Mouse (Mus musculus): ENCODE measurements around the gene Tbc1d32.
"Not testable (repeated sequence)": the region's sequence is repeated elsewhere in the genome, so short reads cannot be mapped to it uniquely, and the experiment has no call there.

Gene Tbc1d32

GRCm38 (mm10) chr10:56228568-56229209 is at the start of gene Tbc1d32:
Tbc1d32 (minus strand) TSS chr10:56228689.
- peak; percentile 93 to 95 for DNase-seq

GRCm38 (mm10) chr10:56227771-56228275 is 666 bp downstream of the Tbc1d32 start:
- DNase-seq, result peak; percentile 8 to 27

DNA sequence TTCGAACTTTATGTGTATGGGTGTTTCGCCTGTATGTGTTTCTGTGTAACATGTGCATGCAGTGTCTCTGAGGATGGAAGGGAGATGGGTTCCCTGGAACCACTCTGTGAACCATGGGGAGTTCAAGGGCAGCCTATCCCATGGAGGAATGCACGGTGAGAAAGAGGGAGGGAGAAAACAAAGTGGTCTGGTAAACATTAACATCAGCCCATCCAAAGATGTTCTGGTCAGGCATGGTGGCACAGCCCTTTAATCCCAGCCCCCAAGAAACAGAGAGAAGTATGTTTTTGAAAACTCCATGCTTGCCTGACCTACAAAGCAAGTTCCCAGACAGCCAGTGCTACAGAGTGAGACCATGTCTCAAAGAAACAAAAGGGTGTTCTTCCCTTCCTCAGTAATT is 12.7 kb downstream of the Tbc1d32 start:
- DNase-seq, result no peak

GRCm38 (mm10) chr10:56210343-56210742 is 18.1 kb downstream of the Tbc1d32 start:
- DNase-seq, result no peak

GRCm38 (mm10) chr10:56206802-56207404 is 21.6 kb downstream of the Tbc1d32 start:
- DNase-seq, result no peak

- DNase-seq, result no peak
Measured at GRCm38 (mm10) chr10:56204348-56204747, 24.1 kb downstream of the Tbc1d32 start.

DNA sequence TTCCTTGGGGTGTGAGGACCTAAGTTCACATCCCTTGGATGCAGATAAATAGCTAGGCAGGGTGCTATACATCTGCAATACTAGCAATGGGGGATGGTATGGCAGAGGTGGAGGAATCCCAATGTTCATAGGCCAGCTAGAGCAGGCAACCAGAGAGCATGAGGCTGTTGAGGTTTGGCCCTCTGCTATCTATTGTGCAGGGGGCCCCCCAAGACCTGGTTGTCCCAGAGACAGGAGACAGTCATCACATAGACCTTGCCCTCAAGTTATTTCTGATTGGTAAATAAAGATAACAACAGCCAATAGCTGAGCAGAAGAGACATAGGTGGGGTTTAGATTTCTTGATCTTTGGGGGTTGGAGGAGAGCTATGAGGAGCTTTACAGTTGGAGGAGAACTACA is 28.6 kb downstream of the Tbc1d32 start:
- no peak for DNase-seq

DNA sequence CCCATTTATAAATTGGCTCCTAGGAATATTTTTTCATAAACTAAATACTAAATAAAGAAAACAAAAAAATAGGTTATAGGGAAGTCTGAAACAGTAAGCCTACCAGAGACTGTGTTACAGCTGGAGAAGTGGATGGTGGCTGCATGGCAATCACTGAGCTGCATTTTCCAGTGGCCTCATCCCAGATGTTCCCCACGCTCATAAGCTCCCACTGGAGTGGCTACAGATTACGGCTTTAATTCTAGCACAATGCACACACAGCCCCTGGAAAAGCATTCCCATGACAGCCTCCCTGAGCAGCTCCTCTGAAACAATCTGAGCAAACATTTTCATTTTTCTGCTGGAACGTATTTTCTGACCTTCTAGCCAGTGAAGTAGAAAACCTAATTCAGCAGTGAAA is 29.8 kb downstream of the Tbc1d32 start:
- DNase-seq, result no peak

- no peak for DNase-seq
Measured at GRCm38 (mm10) chr10:56194310-56194709, 34.2 kb downstream of the Tbc1d32 start.

- no peak for DNase-seq
Measured at GRCm38 (mm10) chr10:56181727-56182126, 46.8 kb downstream of the Tbc1d32 start.

DNA sequence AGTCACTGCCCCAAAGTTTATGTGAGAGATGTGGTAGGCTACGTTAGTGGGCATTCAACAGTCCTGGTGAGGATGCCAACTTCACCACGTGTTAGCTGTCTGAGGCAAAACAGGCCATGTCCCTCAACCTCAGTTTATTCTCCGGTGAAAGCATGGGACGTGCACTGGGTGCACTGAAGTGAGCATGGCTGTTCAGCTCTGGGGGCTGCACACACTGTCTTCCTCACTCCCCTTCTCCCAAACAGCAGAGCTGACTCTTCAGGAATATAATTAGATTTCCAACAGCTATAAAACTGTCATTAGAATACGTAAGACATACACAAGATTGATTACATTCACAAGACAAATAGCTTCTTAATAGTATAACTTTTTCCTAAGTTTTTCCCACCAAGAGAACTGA is 55.3 kb downstream of the Tbc1d32 start:
- DNase-seq, result no peak

GRCm38 (mm10) chr10:56167721-56168120 is 60.8 kb downstream of the Tbc1d32 start:
- DNase-seq, result not testable (repeated sequence)

DNA sequence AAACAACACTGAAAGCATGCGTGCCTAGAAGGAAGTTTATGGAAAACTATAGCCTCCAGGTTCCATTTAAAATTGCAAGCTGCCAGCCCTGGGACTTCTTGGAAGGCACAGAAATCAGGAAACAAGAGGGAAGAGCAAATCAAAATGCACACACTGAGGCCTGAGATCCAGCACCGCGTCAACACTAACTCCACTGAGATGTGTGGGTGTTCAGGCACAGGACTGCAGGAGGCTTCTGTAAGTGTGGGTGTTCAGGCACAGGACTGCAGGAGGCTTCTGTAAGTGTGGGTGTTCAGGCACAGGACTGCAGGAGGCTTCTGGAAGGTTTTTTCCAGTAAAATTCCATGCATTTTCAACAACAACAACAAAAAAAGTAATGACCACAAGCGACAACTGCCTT is 62.7 kb downstream of the Tbc1d32 start:
- no peak for DNase-seq

DNA sequence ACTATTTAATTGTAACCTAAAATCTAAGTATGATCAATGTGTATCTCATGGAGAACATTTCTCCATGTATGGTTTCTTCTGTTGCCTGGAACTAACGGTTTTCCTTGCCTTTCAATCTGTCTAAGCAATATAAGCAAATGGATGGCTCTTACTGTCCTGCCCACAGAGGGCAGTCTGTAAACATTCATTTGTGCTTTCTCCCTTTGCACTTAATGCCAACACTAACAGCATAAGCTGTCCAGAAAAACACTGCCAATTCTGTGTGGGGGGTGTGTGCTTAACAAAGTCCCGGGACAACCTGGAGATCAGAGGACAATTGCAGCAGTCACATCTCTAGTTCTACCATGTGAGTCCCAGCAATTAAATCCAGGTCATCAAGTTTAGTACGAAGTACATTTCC is 64.1 kb downstream of the Tbc1d32 start:
- peak; percentile 19 to 31 for DNase-seq

DNA sequence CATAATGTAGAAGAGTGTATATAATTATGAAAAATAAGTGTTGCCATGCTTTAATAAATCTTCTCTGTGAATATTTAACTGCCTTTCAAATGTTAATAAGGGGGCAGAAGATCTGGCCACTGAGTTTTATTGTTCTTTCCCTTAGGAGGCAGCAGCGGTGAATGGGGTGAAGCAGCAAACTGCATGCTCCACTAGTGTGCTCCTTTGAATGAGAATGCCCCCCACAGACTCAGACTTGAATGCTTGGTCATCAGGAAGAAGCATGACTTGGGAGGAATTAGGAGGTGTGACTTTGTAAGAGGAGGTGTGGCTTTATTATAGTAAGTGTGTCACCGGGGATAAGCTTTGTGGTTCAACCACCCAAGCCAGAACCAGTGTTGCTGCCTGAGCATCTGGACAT is 69.7 kb downstream of the Tbc1d32 start:
- no peak for DNase-seq

GRCm38 (mm10) chr10:56158207-56158606 is 70.3 kb downstream of the Tbc1d32 start:
- DNase-seq, result no peak

GRCm38 (mm10) chr10:56156956-56157355 is 71.5 kb downstream of the Tbc1d32 start:
- DNase-seq, result no peak

DNA sequence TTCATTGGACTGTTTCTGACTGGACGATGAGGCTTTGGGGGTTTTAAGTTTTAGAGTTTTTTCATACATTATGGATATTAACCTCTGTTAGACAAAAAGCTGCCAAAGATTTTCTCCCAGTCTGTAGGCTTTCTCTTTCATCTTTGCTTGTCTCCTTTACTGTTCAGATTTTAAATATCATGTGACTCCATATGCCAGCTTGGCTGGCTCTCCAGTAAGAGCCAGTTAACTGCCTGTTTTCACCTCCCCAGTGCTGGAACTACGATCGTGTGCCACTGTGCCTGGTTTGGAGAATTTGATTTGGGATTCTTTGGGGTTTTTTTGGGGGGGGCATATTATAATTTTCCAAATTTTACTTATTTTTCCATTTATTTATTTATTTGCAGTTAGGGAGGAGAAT is 79.6 kb downstream of the Tbc1d32 start:
- DNase-seq, result no peak

GRCm38 (mm10) chr10:56137191-56137590 is 91.3 kb downstream of the Tbc1d32 start:
- no peak for DNase-seq

- no peak for DNase-seq
Measured at GRCm38 (mm10) chr10:56129642-56130041, 98.8 kb downstream of the Tbc1d32 start.

- no peak for DNase-seq
Measured at GRCm38 (mm10) chr10:56126972-56127371, 101.5 kb downstream of the Tbc1d32 start.

DNA sequence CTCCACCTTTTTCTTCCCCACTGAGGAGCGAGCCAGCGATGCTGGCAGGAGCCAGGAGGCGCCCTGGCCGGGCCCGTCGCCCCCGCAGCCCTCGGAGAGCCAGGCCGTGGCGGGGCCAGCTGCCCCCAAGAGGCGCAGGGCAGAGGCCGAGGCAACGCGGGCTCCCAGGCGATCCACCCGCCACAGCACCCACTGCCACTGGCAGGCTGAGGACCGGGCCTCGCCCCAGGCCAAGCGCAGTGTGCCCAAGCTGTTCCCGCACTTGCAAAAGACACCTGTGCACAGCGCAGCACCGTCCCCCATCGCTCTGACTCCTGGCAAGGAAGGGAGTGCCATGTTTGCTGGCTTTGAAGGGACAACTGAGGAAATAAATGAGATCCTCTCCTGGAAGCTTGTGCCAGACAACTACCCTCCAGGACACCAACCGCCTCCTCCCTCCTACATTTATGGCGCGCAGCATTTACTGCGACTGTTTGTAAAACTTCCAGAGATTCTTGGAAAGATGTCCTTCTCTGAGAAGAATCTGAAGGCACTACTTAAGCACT is 112.8 kb downstream of the Tbc1d32 start:
- DNase-seq, result peak; percentile 66 to 79

- peak; percentile 73 to 80 for DNase-seq
Measured at GRCm38 (mm10) chr10:56114951-56115635, 113.4 kb downstream of the Tbc1d32 start.

GRCm38 (mm10) chr10:56106996-56107334 is 121.5 kb downstream of the Tbc1d32 start:
- DNase-seq, result no peak

Data from cerebellum, adult 18-20 months (tissue).